Mouse (Mus musculus) megakaryocyte, embryonic 14.5 days (primary cell): ENCODE measurements at regions not wholly inside any gene's neighbourhood (a gene's known extent, or its start where the extent isn't known, plus 50 kb on each side); places are given as distances from the start of the nearest gene placed in this dataset.

Experiments
- FLI1 ChIP-seq: IDR thresholded peaks from 2 replicates; pipeline ENCODE4 v1.6.1; 2012; ENCODE audit warnings: low read length, inconsistent platforms, mixed read lengths
- GATA1 ChIP-seq: IDR thresholded peaks from 3 replicates; pipeline ENCODE4 v1.6.1; 2012; ENCODE audit warnings: mixed read lengths, low read length, inconsistent platforms, borderline replicate concordance

DNA sequence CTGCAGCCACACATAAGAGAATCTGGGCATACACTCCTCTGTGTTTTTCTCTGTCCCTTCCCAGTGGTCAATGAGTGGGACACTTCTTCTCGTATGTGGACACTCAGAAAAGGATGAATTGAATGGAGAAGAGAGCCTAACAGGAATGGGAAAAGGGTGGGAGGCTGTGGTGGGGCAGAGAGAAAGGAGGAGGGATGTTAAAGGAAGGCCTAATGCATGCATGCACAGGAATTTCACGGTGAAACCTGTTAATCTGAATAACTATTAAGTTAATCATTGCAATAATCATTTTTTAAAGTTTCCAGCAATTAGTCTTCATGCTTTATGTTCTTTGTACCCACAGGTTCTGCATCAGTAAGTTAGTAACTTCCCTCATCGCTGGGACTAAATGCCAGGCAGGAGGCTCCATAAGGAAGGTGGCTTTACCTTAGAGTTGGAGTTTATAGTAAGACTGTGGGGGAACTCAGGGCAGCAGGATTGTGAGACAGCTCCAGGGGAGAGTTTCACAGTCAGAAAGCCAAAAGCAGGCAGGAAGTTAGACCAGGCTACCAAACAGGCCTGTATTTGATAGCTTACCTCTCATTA is 305.3 kb upstream of the Adamts16 start:
- TF ChIP-seq GATA1 (no peak), FLI1 (no peak)
